In genomic region chr19:5429806-5430205, GRCm38 (mm10) we compare ENCODE assay signal across 13 mouse cellular contexts. TPM values are rescaled to one million over a fixed set of nuclear protein-coding genes. Genes with fewer than 3 reads are reported as not detected.
DNase-seq lines count a peak whose midpoint lies in the region; ATAC-seq and TF ChIP-seq lines count a peak whose summit lies in the region.
"Had no signal": no experiment of that assay in that cellular context is flagged by ENCODE, and none has a peak within 500 bp of the region (broad histone marks: within the 10 kb centered on the region; RNA-seq: fewer than 3 reads in every experiment).

No protein-coding gene starts in this region.

- no peak overlapping the region for H3K9ac ChIP-seq in midbrain, embryonic 11.5 days (ENCODE audit: low read length)
- H3K9ac ChIP-seq in midbrain, embryonic 14.5 days (replicated peaks; ENCODE audit: low read length), result no peak overlapping the region
- H3K9ac ChIP-seq in stomach, postnatal 0 days (ENCODE audit: low read length), result no peak overlapping the region
- H3K9ac ChIP-seq: lung, embryonic 15.5 days had no signal

- no peak for TF ChIP-seq CTCF in stomach, postnatal 0 days (IDR thresholded peaks at IDR 0.05; ENCODE audit: low read depth)

- peak; percentile 33 for DNase-seq in midbrain, embryonic 11.5 days (ENCODE audit: low spot score, missing footprints)
- no peak for DNase-seq in midbrain, embryonic 14.5 days
- peak; percentile 88 for DNase-seq in adrenal gland, postnatal 10 days
- peak; percentile 86 for DNase-seq in gastrocnemius, adult 18-20 months (ENCODE audit: low spot score)
- peak; percentile 54 for DNase-seq in stomach, postnatal 0 days (ENCODE audit: low spot score)
- DNase-seq in lung, postnatal 10 days, result no peak
- DNase-seq: embryo, embryonic 11 days had no signal

- H3K36me3 ChIP-seq in midbrain, embryonic 11.5 days (ENCODE audit: control insufficient read depth, insufficient read depth, low read length), result 0 out of 2 replicates have a peak, but pooled peaks cover 5% of the 10 kb centered on the region
- peaks cover 22% of the 10 kb centered on the region for H3K36me3 ChIP-seq in midbrain, embryonic 14.5 days (ENCODE audit: control insufficient read depth, insufficient read depth, low read length)
- H3K36me3 ChIP-seq in stomach, postnatal 0 days (ENCODE audit: control insufficient read depth, insufficient read depth, low read length), result no peaks in the 10 kb centered on the region

- no peak for ATAC-seq in midbrain, embryonic 11.5 days (ENCODE audit: low FRiP score)
- ATAC-seq in midbrain, embryonic 14.5 days (ENCODE audit: low FRiP score, low TSS enrichment), result no peak
- ATAC-seq in stomach, postnatal 0 days (ENCODE audit: low FRiP score, low TSS enrichment), result no peak
- ATAC-seq in activated CD4-positive, CD25-positive, alpha-beta regulatory T cell, adult 4 months, result no peak

- no peaks in the 10 kb centered on the region for H3K9me3 ChIP-seq in midbrain, embryonic 11.5 days (ENCODE audit: control insufficient read depth, low read length)
- no peaks in the 10 kb centered on the region for H3K9me3 ChIP-seq in midbrain, embryonic 14.5 days (ENCODE audit: control insufficient read depth, low read length)
- H3K9me3 ChIP-seq in stomach, postnatal 0 days (ENCODE audit: control insufficient read depth, low read length), result no peaks in the 10 kb centered on the region
- H3K9me3 ChIP-seq: lung, embryonic 15.5 days had no signal

- peaks cover 14% of the 10 kb centered on the region for H3K4me1 ChIP-seq in midbrain, embryonic 11.5 days (ENCODE audit: control insufficient read depth, insufficient read depth, low read length)
- H3K4me1 ChIP-seq in midbrain, embryonic 14.5 days (ENCODE audit: control insufficient read depth, insufficient read depth, low read length), result peaks cover 24% of the 10 kb centered on the region
- H3K4me1 ChIP-seq in stomach, postnatal 0 days (replicated peaks; ENCODE audit: control insufficient read depth, insufficient read depth), result peaks cover 9% of the 10 kb centered on the region

- no peak overlapping the region for H3K4me3 ChIP-seq in midbrain, embryonic 11.5 days (ENCODE audit: low read depth, low read length)
- no peak overlapping the region for H3K4me3 ChIP-seq in midbrain, embryonic 14.5 days (replicated peaks; ENCODE audit: low read depth, low read length)
- H3K4me3 ChIP-seq in stomach, postnatal 0 days (ENCODE audit: low read depth, low read length), result no peak overlapping the region
- H3K4me3 ChIP-seq: lung, embryonic 15.5 days had no signal

- no peaks in the 10 kb centered on the region for H3K27me3 ChIP-seq in midbrain, embryonic 11.5 days (ENCODE audit: control insufficient read depth, insufficient read depth, low read length)
- no peaks in the 10 kb centered on the region for H3K27me3 ChIP-seq in midbrain, embryonic 14.5 days (ENCODE audit: control insufficient read depth, insufficient read depth, low read length)
- H3K27me3 ChIP-seq in stomach, postnatal 0 days (ENCODE audit: control insufficient read depth, insufficient read depth, low read length), result no peaks in the 10 kb centered on the region
- H3K27me3 ChIP-seq: lung, embryonic 15.5 days had no signal

- H3K4me2 ChIP-seq in midbrain, embryonic 11.5 days, result no peak overlapping the region
- H3K4me2 ChIP-seq in midbrain, embryonic 14.5 days (ENCODE audit: low read length), result no peak overlapping the region
- H3K4me2 ChIP-seq in stomach, postnatal 0 days (replicated peaks; ENCODE audit: low read depth), result no peak overlapping the region
- H3K4me2 ChIP-seq: lung, embryonic 15.5 days had no signal

- H3K27ac ChIP-seq in midbrain, embryonic 11.5 days (ENCODE audit: low read depth, low read length), result no peak overlapping the region
- no peak overlapping the region for H3K27ac ChIP-seq in midbrain, embryonic 14.5 days (replicated peaks; ENCODE audit: low read depth, low read length)
- H3K27ac ChIP-seq in stomach, postnatal 0 days (replicated peaks), result peak overlapping the region; percentile 25; the same call in 1 of the 2 replicates
- H3K27ac ChIP-seq: lung, embryonic 15.5 days had no signal

- 75% methylated on average over 8 of the region's 8 CpGs for WGBS in midbrain, embryonic 11.5 days
- WGBS in midbrain, embryonic 14.5 days, result 78% methylated on average over 8 of the region's 8 CpGs
- WGBS in stomach, postnatal 0 days, result 56% methylated on average over 8 of the region's 8 CpGs

- TF ChIP-seq EP300 in stomach, postnatal 0 days (optimal IDR thresholded peaks at IDR 0.05), result no peak

RNA-seq across cellular contexts. Expression of gene AI837181, which starts 4.9 kb away (rescaled TPM):
- 31.6 and 33.1 TPM in 2 replicates for polyA plus RNA-seq in midbrain, embryonic 11.5 days (2014; fragmentation: Nextera tagmentation; extraction: Ambion mirVana)
- polyA plus RNA-seq in midbrain, embryonic 14.5 days (2014; fragmentation: Nextera tagmentation; extraction: Ambion mirVana), result 53.7 and 65.2 TPM in 2 replicates
- total RNA-seq in adrenal gland, postnatal 10 days (2021), result 10 to 100 TPM; 42.5 to 43.8 TPM
- total RNA-seq in gastrocnemius, adult 18-20 months (2021), result 10 to 100 TPM; 32.9 to 36.2 TPM
- polyA plus RNA-seq in stomach, postnatal 0 days (2015; fragmentation: Nextera tagmentation; extraction: Ambion mirVana), result 36.5 and 38.6 TPM in 2 replicates
- polyA plus RNA-seq in activated CD4-positive, CD25-positive, alpha-beta regulatory T cell, adult 4 months (2017; shearing (Covaris generic)), result 10 to 100 TPM; 17.6 to 18.6 TPM

RNA-seq across cellular contexts. Expression of gene Drap1, which starts 5.0 kb away (rescaled TPM):
- polyA plus RNA-seq in midbrain, embryonic 11.5 days (2014; fragmentation: Nextera tagmentation; extraction: Ambion mirVana), result 187 and 204 TPM in 2 replicates
- polyA plus RNA-seq in midbrain, embryonic 14.5 days (2014; fragmentation: Nextera tagmentation; extraction: Ambion mirVana), result 225 and 299 TPM in 2 replicates
- total RNA-seq in adrenal gland, postnatal 10 days (2021), result 100 to 1,000 TPM; 246 to 264 TPM
- 100 to 1,000 TPM; 587 to 651 TPM for total RNA-seq in gastrocnemius, adult 18-20 months (2021)
- 196 and 203 TPM in 2 replicates for polyA plus RNA-seq in stomach, postnatal 0 days (2015; fragmentation: Nextera tagmentation; extraction: Ambion mirVana)
- 10 to 100 TPM; 50.3 to 53.6 TPM for polyA plus RNA-seq in activated CD4-positive, CD25-positive, alpha-beta regulatory T cell, adult 4 months (2017; shearing (Covaris generic))

RNA-seq across cellular contexts. Expression of gene Fosl1, which starts 17.5 kb away (rescaled TPM):
- not detected in 2 replicates for polyA plus RNA-seq in midbrain, embryonic 11.5 days (2014; fragmentation: Nextera tagmentation; extraction: Ambion mirVana)
- polyA plus RNA-seq in midbrain, embryonic 14.5 days (2014; fragmentation: Nextera tagmentation; extraction: Ambion mirVana), result not detected in 2 replicates
- under 1 TPM in 1 of 2 experiments, not detected in 1; 0.18 TPM for total RNA-seq in adrenal gland, postnatal 10 days (2021)
- total RNA-seq in gastrocnemius, adult 18-20 months (2021), result under 1 TPM; 0.17 to 0.34 TPM
- 0.16 and 0.33 TPM in 2 replicates for polyA plus RNA-seq in stomach, postnatal 0 days (2015; fragmentation: Nextera tagmentation; extraction: Ambion mirVana)
- polyA plus RNA-seq in activated CD4-positive, CD25-positive, alpha-beta regulatory T cell, adult 4 months (2017; shearing (Covaris generic)), result not detected
- total RNA-seq: gastrocnemius, postnatal 4 days; left cerebral cortex, adult 18-20 months; neutrophil, adult 5-6 weeks had no signal
- polyA plus RNA-seq: lung, embryonic 15.5 days; stomach, embryonic 16.5 days had no signal

RNA-seq across cellular contexts. Expression of gene Tsga10ip, which starts 27.5 kb away (rescaled TPM):
- not detected in 2 replicates for polyA plus RNA-seq in midbrain, embryonic 11.5 days (2014; fragmentation: Nextera tagmentation; extraction: Ambion mirVana)
- 0.12 TPM in 1 of 2 replicates, not detected in the other for polyA plus RNA-seq in midbrain, embryonic 14.5 days (2014; fragmentation: Nextera tagmentation; extraction: Ambion mirVana)
- not detected for total RNA-seq in adrenal gland, postnatal 10 days (2021)
- total RNA-seq in gastrocnemius, adult 18-20 months (2021), result 1 to 10 TPM; 1.2 to 1.3 TPM
- 0.44 TPM in 1 of 2 replicates, not detected in the other for polyA plus RNA-seq in stomach, postnatal 0 days (2015; fragmentation: Nextera tagmentation; extraction: Ambion mirVana)
- polyA plus RNA-seq in activated CD4-positive, CD25-positive, alpha-beta regulatory T cell, adult 4 months (2017; shearing (Covaris generic)), result not detected
- total RNA-seq: gastrocnemius, postnatal 4 days; left cerebral cortex, adult 18-20 months; neutrophil, adult 5-6 weeks had no signal

RNA-seq across cellular contexts. Expression of gene Ccdc85b, which starts 27.9 kb away (rescaled TPM):
- polyA plus RNA-seq in midbrain, embryonic 11.5 days (2014; fragmentation: Nextera tagmentation; extraction: Ambion mirVana), result 6.9 and 7.8 TPM in 2 replicates
- 7.6 and 9.1 TPM in 2 replicates for polyA plus RNA-seq in midbrain, embryonic 14.5 days (2014; fragmentation: Nextera tagmentation; extraction: Ambion mirVana)
- 10 to 100 TPM in 1 of 2 experiments, 1 to 10 TPM in 1; 9.4 to 11.5 TPM for total RNA-seq in adrenal gland, postnatal 10 days (2021)
- total RNA-seq in gastrocnemius, adult 18-20 months (2021), result 1 to 10 TPM; 4.0 to 5.1 TPM
- polyA plus RNA-seq in stomach, postnatal 0 days (2015; fragmentation: Nextera tagmentation; extraction: Ambion mirVana), result 11.6 and 12.5 TPM in 2 replicates
- 1 to 10 TPM; 1.1 to 1.2 TPM for polyA plus RNA-seq in activated CD4-positive, CD25-positive, alpha-beta regulatory T cell, adult 4 months (2017; shearing (Covaris generic))

Comparison
In these comparisons a context has a peak if more than half of its experiments do, and no peak if none do; other contexts are left out.
1. DNase-seq: peak in midbrain, embryonic 11.5 days (single experiment), adrenal gland, postnatal 10 days (single experiment), gastrocnemius, adult 18-20 months (single experiment) and stomach, postnatal 0 days (single experiment); none in midbrain, embryonic 14.5 days (single experiment) and lung, postnatal 10 days (single experiment).